Mouse (Mus musculus) ES-Bruce4 (cell line): ENCODE data around the gene Sox4.

Experiments
- CTCF ChIP-seq: IDR thresholded peaks from one replicate; pipeline ENCODE4 v1.8.1; 2011; ENCODE audit warnings: low read depth, low read length
- POLR2A ChIP-seq: IDR thresholded peaks from one replicate; pipeline ENCODE4 v1.8.1; 2011; ENCODE audit warnings: low read length; ENCODE audit not compliant: insufficient read depth

- TF ChIP-seq POLR2A (no peak), CTCF (no peak)
These were observed 11.4 kb downstream of the Sox4 start for GRCm38 (mm10) chr13:28941983-28942630.
